Mouse (Mus musculus) heart, embryonic 15.5 days (tissue): ENCODE data around the gene Slc35a2. TPM values are rescaled to one million over a fixed set of nuclear protein-coding genes. Genes with fewer than 3 reads are reported as not detected.

Source experiments
- ATAC-seq: fragments of 200-750 bp; cut with Nextera tagmentation; replicated peaks from 2 replicates; pipeline ENCODE4 v1.8.0; 2017; ENCODE audit warnings: low read depth, moderate TSS enrichment; ENCODE audit not compliant: insufficient number of reproducible peaks, insufficient read depth, low FRiP score
- H3K27ac ChIP-seq: fragments of 300-500 bp; sonication (generic); 2 replicates; pipeline ENCODE4 v1.5.1; 2015; ENCODE audit warnings: mild to moderate bottlenecking, inconsistent platforms
- H3K27me3 ChIP-seq: fragments of 300-500 bp; sonication (generic); 2 replicates; pipeline ENCODE4 v1.6.1; 2015; ENCODE audit warnings: inconsistent platforms
- H3K36me3 ChIP-seq: fragments of 300-500 bp; sonication (generic); 2 replicates; pipeline ENCODE4 v1.6.1; 2015; ENCODE audit warnings: mild to moderate bottlenecking, inconsistent platforms
- H3K4me1 ChIP-seq: fragments of 300-500 bp; sonication (generic); replicated peaks from 2 replicates; pipeline ENCODE4 v1.6.1; 2015; ENCODE audit warnings: inconsistent platforms
- H3K4me2 ChIP-seq: fragments of 300-500 bp; sonication (generic); 2 replicates; pipeline ENCODE4 v1.6.1; 2015; ENCODE audit warnings: inconsistent platforms, mild to moderate bottlenecking, moderate library complexity
- H3K4me3 ChIP-seq: fragments of 300-500 bp; sonication (generic); 2 replicates; pipeline ENCODE4 v1.5.1; 2015; ENCODE audit warnings: mild to moderate bottlenecking, inconsistent platforms
- H3K9ac ChIP-seq: fragments of 300-500 bp; sonication (generic); 2 replicates; pipeline ENCODE4 v1.6.1; 2015; ENCODE audit warnings: mild to moderate bottlenecking, inconsistent platforms
- H3K9me3 ChIP-seq: fragments of 300-500 bp; sonication (generic); replicated peaks from 2 replicates; pipeline ENCODE4 v1.6.1; 2016; ENCODE audit warnings: inconsistent platforms
- WGBS: fragments of 180-500 bp; shearing (Covaris S2); methylation state at CpG from one replicate; pipeline ENCODE4 v1.1.7; 2015; ENCODE audit warnings: mixed read lengths; 5-methylcytosine and 5-hydroxymethylcytosine counted together
- polyA plus RNA-seq: library from polyadenylated mRNA; unstranded; fragments of >200 nt; fragmentation: Nextera tagmentation; extraction: Ambion mirVana; gene quantifications from 2 replicates; pipeline ENCODE4 v1.2.1, GENCODE M21; 2015

Slc35a2 gene
- polyA plus RNA-seq, 1 experiment from 2014 or later = 22.3 TPM

DNA sequence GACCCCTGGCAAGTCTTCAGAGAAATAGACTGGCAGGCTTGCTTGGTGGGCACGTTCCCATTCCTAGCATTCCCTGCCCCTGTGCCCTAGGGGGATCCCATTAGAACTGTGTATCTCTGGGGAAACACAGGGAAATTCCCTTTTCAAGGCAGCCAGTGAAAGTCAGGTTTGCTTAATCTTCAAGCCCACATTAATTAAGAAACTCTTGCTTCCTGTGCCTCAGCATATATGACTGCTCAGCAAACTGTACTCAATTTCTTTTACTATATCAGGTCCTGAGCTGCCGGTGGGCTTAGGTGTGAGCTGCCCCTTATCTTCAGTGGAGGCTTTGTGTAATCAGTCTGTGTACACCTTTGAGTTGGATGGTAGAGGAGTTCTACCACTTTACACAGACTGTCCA is 18.0 kb upstream of the Slc35a2 start:
- WGBS = 59% methylated on average over 2 of the region's 2 CpGs
- no peak overlapping the region for H3K27ac ChIP-seq
- ATAC-seq = no peak
- no peak overlapping the region for H3K4me2 ChIP-seq
- no peak overlapping the region for H3K4me3 ChIP-seq
- no peaks in the 10 kb centered on the region for H3K9me3 ChIP-seq
- H3K27me3 ChIP-seq = no peaks in the 10 kb centered on the region
- peaks cover 11% of the 10 kb centered on the region; the same call in 1 of the 2 replicates for H3K36me3 ChIP-seq
- no peaks in the 10 kb centered on the region for H3K4me1 ChIP-seq
- H3K9ac ChIP-seq = no peak overlapping the region

- H3K4me2 ChIP-seq = no peak overlapping the region
- H3K4me1 ChIP-seq = no peaks in the 10 kb centered on the region
- H3K9me3 ChIP-seq = no peaks in the 10 kb centered on the region
- 89% methylated on average over 1 of the region's 1 CpGs for WGBS
- H3K9ac ChIP-seq = no peak overlapping the region
- H3K27ac ChIP-seq = no peak overlapping the region
- H3K27me3 ChIP-seq = no peaks in the 10 kb centered on the region
- no peak for ATAC-seq
- H3K36me3 ChIP-seq = peaks cover 11% of the 10 kb centered on the region; the same call in 1 of the 2 replicates
- no peak overlapping the region for H3K4me3 ChIP-seq
Measured at GRCm38 (mm10) chrX:7867141-7867540, 16.7 kb upstream of the Slc35a2 start.

DNA sequence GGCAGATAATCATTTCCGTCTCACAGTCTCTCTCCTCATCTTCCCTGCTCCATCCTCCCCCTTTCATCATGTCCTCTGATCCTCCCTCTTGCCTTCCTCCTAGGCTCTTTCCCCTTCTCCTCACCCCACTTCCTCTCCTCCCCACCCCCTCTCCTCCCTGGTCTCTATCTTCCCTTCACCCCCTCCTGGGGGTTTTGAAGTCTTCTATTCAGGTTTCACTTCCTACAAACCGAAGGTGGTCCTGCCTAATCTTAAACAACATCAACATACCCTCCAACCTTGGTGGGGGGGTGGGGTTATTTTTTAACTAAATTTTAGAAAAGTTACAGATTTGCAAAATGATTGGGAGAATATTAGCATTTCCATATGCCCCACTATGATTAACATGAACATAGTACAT is 15.3 kb upstream of the Slc35a2 start:
- no peak overlapping the region for H3K9ac ChIP-seq
- no peaks in the 10 kb centered on the region for H3K9me3 ChIP-seq
- whole genome bisulfite sequencing = 52% methylated on average over 2 of the region's 2 CpGs
- no peaks in the 10 kb centered on the region for H3K4me1 ChIP-seq
- peaks cover 11% of the 10 kb centered on the region; the same call in 1 of the 2 replicates for H3K36me3 ChIP-seq
- no peaks in the 10 kb centered on the region for H3K27me3 ChIP-seq
- H3K4me3 ChIP-seq = no peak overlapping the region
- H3K27ac ChIP-seq = no peak overlapping the region
- no peak for ATAC-seq
- no peak overlapping the region for H3K4me2 ChIP-seq

DNA sequence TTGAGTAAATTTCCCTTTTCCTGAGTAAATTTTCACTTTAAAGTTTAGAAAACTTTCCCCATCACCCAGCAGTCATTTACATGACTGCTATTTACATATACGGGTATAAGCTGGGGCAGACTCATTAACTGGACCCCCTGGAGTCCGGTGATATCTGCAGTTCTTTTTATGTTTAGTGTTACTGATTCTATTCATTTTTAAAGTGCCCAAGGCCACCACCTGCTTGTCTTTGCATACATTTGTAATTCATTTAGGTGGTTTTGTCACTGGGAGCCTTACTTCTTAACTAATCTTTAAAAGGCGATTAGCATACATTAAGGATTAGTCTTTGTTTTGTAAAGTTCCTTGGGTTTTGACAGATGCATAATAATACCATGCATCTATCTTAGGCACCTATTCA is 14.0 kb upstream of the Slc35a2 start:
- Histone ChIP-seq H3K4me2 (no peak overlapping the region), H3K4me1 (no peaks in the 10 kb centered on the region), H3K9me3 (no peaks in the 10 kb centered on the region), H3K27me3 (no peaks in the 10 kb centered on the region), H3K9ac (no peak overlapping the region), H3K27ac (no peak overlapping the region), H3K36me3 (peaks cover 11% of the 10 kb centered on the region; the same call in 1 of the 2 replicates), H3K4me3 (no peak overlapping the region)
- WGBS = 57% methylated on average over 3 of the region's 3 CpGs
- no peak for ATAC-seq

DNA sequence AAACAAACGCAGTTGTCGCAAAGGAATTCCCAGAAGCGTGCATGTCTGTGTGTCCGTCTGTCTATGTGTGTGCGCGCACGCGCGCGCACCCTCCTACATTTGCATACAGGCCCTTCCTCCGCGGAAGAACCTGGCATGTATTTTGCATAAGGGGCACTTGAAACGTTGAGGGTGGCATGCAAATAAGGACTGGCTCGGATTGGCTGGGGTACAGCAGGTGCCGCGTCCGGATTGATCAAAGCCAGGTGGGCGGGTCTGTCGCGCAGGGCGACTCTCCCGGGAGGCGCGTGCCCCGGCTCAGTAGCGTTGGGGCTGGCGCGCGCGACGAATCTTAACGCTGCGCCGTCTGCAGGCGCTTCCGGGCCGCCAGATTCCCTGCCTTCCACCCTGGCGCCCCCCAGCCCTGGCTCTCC is 5.8 kb upstream of the Slc35a2 start, which contains the start of gene Pim2:
TSS of gene Pim2 (plus strand) at position 256 of the 413 bp plus-strand sequence.
- H3K9me3 ChIP-seq = no peaks in the 10 kb centered on the region
- H3K9ac ChIP-seq = peak within 1 kb of the TSS; percentile 51
- WGBS = 18% methylated on average over 22 of the region's 38 CpGs
- no peak within 1 kb of the TSS for H3K27ac ChIP-seq
- H3K27me3 ChIP-seq = no peaks in the 10 kb centered on the region
- ATAC-seq = peak; percentile 88
- peaks cover 11% of the 10 kb centered on the region for H3K4me1 ChIP-seq
- H3K4me2 ChIP-seq = peak within 1 kb of the TSS; percentile 91
- H3K4me3 ChIP-seq = peak within 1 kb of the TSS; percentile 53
- no peaks in the 10 kb centered on the region for H3K36me3 ChIP-seq

DNA sequence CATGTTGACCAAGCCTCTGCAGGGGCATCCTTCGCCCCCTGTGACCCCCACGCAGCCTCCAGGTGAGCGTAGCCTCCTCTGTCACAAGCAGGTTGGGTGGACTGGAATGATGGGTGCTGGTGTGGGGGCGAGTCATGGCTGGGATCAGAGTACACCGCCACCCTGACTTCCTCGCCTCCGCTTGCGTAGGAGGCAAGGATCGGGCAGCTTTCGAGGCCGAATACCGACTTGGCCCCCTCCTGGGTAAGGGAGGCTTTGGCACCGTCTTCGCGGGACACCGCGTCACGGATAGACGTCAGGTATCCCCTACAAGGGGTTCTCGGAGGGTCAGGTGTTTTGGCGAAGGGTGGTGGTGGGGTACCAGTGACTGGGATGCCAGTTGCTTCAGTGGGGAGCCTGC is 5.3 kb upstream of the Slc35a2 start:
- no peaks in the 10 kb centered on the region for H3K9me3 ChIP-seq
- no peaks in the 10 kb centered on the region for H3K27me3 ChIP-seq
- H3K4me1 ChIP-seq = peaks cover 11% of the 10 kb centered on the region
- peak overlapping the region; percentile 51 for H3K9ac ChIP-seq
- ATAC-seq = peak; percentile 30; the same call in 1 of the 2 replicates
- no peaks in the 10 kb centered on the region for H3K36me3 ChIP-seq
- H3K4me3 ChIP-seq = peak overlapping the region; percentile 53
- 13% methylated on average over 21 of the region's 21 CpGs for WGBS
- H3K4me2 ChIP-seq = peak overlapping the region; percentile 91
- H3K27ac ChIP-seq = no peak overlapping the region

DNA sequence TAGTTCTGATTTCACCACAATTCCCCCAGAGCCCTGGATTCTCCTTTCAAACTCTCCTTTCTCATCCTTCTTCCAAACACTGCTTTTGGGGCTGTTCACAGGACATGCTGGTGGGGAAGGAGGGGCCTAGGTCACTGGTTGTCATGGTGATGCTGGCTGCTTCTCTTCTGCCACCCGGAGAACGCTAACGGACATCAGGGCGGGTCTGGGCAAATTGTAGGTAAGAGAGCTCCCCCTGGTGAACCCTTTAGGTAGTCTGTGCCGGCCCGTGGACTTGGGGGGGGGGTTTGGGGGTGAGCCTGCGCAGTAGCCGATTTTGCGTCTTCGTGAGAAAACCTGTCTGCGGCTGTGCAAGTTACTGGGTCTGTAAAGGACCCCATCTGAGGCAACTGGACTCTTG is 4.0 kb upstream of the Slc35a2 start:
- Histone ChIP-seq H3K4me2 (peak overlapping the region; percentile 91), H3K27me3 (no peaks in the 10 kb centered on the region), H3K9ac (no peak overlapping the region), H3K9me3 (no peaks in the 10 kb centered on the region), H3K4me1 (peaks cover 13% of the 10 kb centered on the region), H3K36me3 (no peaks in the 10 kb centered on the region), H3K27ac (no peak overlapping the region), H3K4me3 (peak overlapping the region; percentile 18; the same call in 1 of the 2 replicates)
- no peak for ATAC-seq
- WGBS = 7% methylated on average over 11 of the region's 11 CpGs

GRCm38 (mm10) chrX:7898211-7898610 is 14.4 kb downstream of the Slc35a2 start:
- ATAC-seq = no peak
- 24% methylated on average over 13 of the region's 13 CpGs for WGBS
- H3K27ac ChIP-seq = peak overlapping the region; percentile 86
- no peaks in the 10 kb centered on the region for H3K27me3 ChIP-seq
- H3K4me3 ChIP-seq = peak overlapping the region; percentile 69
- H3K9ac ChIP-seq = peak overlapping the region; percentile 52
- peaks cover 4% of the 10 kb centered on the region; the same call in 1 of the 2 replicates for H3K4me1 ChIP-seq
- no peaks in the 10 kb centered on the region for H3K9me3 ChIP-seq
- H3K36me3 ChIP-seq = no peaks in the 10 kb centered on the region; the same call in 1 of the 2 replicates
- H3K4me2 ChIP-seq = peak overlapping the region; percentile 61

GRCm38 (mm10) chrX:7898880-7899874 is 15.3 kb downstream of the Slc35a2 start, which contains the start of the genes Pqbp1 and Timm17b:
TSS of gene Pqbp1 (minus strand) at chrX:7899269.
TSS of gene Timm17b (plus strand) at chrX:7899357.
- H3K9me3 ChIP-seq = no peaks in the 10 kb centered on the region
- peaks cover 4% of the 10 kb centered on the region; the same call in 1 of the 2 replicates for H3K4me1 ChIP-seq
- WGBS = 14% methylated on average over 62 of the region's 62 CpGs
- no peaks in the 10 kb centered on the region; the same call in 1 of the 2 replicates for H3K36me3 ChIP-seq
- no peaks in the 10 kb centered on the region for H3K27me3 ChIP-seq
- ATAC-seq = peak; percentile 98
- peak within 1 kb of the TSS; percentile 86 for H3K27ac ChIP-seq
- H3K4me3 ChIP-seq = peak within 1 kb of the TSS; percentile 69
- peak within 1 kb of the TSS; percentile 63 for H3K9ac ChIP-seq
- H3K4me2 ChIP-seq = peak within 1 kb of the TSS; percentile 61

DNA sequence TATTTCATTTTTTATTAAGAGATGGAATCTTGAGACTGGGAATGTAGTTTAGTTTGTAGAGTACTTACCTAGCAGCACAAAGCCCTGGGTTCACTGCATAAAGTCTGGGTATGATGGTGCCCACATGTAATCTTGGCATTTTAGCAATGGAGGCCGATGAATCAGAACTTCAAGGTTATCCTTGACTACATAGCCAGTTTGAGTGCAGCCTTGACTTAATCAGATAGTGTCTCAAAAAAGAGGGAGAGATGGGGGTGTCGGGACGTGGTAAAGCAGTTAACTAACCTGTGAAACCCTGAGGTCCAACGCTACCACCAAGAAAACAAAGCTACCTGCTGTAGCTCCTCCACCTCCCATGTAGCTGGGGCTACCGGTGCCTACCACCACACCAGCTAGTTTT is 20.6 kb downstream of the Slc35a2 start:
- no peaks in the 10 kb centered on the region for H3K9me3 ChIP-seq
- H3K4me1 ChIP-seq = 0 out of 2 replicates have a peak, but pooled peaks cover 2% of the 10 kb centered on the region
- H3K4me2 ChIP-seq = no peak overlapping the region
- H3K27ac ChIP-seq = no peak overlapping the region
- no peak for ATAC-seq
- WGBS = 89% methylated on average over 5 of the region's 5 CpGs
- peaks cover 5% of the 10 kb centered on the region; the same call in 1 of the 2 replicates for H3K36me3 ChIP-seq
- H3K4me3 ChIP-seq = no peak overlapping the region
- H3K27me3 ChIP-seq = no peaks in the 10 kb centered on the region
- H3K9ac ChIP-seq = no peak overlapping the region

DNA sequence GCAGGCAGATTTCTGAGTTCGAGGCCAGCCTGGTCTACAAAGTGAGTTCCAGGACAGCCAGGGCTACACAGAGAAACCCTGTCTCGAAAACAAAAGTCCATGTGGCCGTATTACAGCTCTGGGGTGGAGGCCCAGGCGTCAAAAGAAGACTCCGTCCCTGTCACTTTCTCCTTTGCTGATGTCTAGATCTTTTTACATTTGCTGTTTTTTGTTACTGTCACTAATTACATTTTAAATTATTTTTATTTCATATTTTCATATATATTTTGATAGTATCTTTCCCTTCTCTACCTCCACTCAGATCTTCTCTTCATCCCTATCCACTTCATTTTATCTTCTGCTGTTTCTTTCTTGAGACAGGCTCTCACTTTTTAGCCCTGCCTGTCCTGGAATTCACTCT is 23.9 kb downstream of the Slc35a2 start, which contains the start of gene Gm10491:
TSS of gene Gm10491 (minus strand) at position 101 of the 400 bp plus-strand sequence.
- Histone ChIP-seq H3K4me1 (no peaks in the 10 kb centered on the region), H3K4me2 (no peak within 1 kb of the TSS), H3K36me3 (peaks cover 5% of the 10 kb centered on the region; the same call in 1 of the 2 replicates), H3K27ac (no peak within 1 kb of the TSS), H3K4me3 (no peak within 1 kb of the TSS), H3K27me3 (no peaks in the 10 kb centered on the region), H3K9me3 (no peaks in the 10 kb centered on the region), H3K9ac (no peak within 1 kb of the TSS)
- 86% methylated on average over 5 of the region's 5 CpGs for WGBS
- no peak for ATAC-seq
